20 mouse cellular contexts compared by ENCODE assay signal in genomic region chr3:127729513-127730137, GRCm38 (mm10). TPM values are rescaled to one million over a fixed set of nuclear protein-coding genes. Genes with fewer than 3 reads are reported as not detected.
DNase-seq lines count a peak whose midpoint lies in the region; ATAC-seq lines count a peak whose summit lies in the region.
"Had no signal": no experiment of that assay in that cellular context is flagged by ENCODE, and none has a peak within 500 bp of the region (broad histone marks: within the 10 kb centered on the region; RNA-seq: fewer than 3 reads in every experiment).

No protein-coding gene starts in this region.

- no peak overlapping the region for H3K9ac ChIP-seq in neural tube, embryonic 11.5 days (ENCODE audit: low read length)
- no peak overlapping the region for H3K9ac ChIP-seq in forebrain, embryonic 14.5 days (ENCODE audit: low read length)
- H3K9ac ChIP-seq in hindbrain, embryonic 14.5 days = 0 out of 2 replicates have a peak overlapping the region, but pooled peaks have one; percentile 35
- no peak overlapping the region for H3K9ac ChIP-seq in neural tube, embryonic 14.5 days (replicated peaks; ENCODE audit: low read depth, low read length)
- H3K9ac ChIP-seq: heart, embryonic 12.5 days; liver, postnatal 0 days had no signal

- H3K4me2 ChIP-seq in neural tube, embryonic 11.5 days (ENCODE audit: low read depth) = no peak overlapping the region
- H3K4me2 ChIP-seq in forebrain, embryonic 14.5 days (ENCODE audit: low read length) = no peak overlapping the region
- H3K4me2 ChIP-seq in hindbrain, embryonic 14.5 days (replicated peaks) = peak overlapping the region; percentile 38
- H3K4me2 ChIP-seq in neural tube, embryonic 14.5 days (ENCODE audit: low read depth, low read length) = peak overlapping the region; percentile 4; the same call in 1 of the 2 replicates
- H3K4me2 ChIP-seq: heart, embryonic 12.5 days had no signal

- peak; percentile 69 for ATAC-seq in neural tube, embryonic 11.5 days (ENCODE audit: insufficient read depth, low FRiP score, low TSS enrichment)
- no peak for ATAC-seq in forebrain, embryonic 14.5 days
- ATAC-seq in hindbrain, embryonic 14.5 days (ENCODE audit: low FRiP score) = peak; percentile 46; the same call in 1 of the 2 replicates
- ATAC-seq in neural tube, embryonic 14.5 days (ENCODE audit: low read depth) = peak; percentile 68
- ATAC-seq: activated CD4-positive, CD25-positive, alpha-beta regulatory T cell, adult 4 months; liver, postnatal 0 days; Patski had no signal

- H3K4me3 ChIP-seq in neural tube, embryonic 11.5 days (ENCODE audit: low read depth, low read length) = no peak overlapping the region
- no peak overlapping the region for H3K4me3 ChIP-seq in forebrain, embryonic 14.5 days (ENCODE audit: low read depth, low read length)
- H3K4me3 ChIP-seq in hindbrain, embryonic 14.5 days (replicated peaks; ENCODE audit: low read length) = no peak overlapping the region
- H3K4me3 ChIP-seq in neural tube, embryonic 14.5 days (ENCODE audit: low read depth, low read length) = no peak overlapping the region
- H3K4me3 ChIP-seq: heart, embryonic 12.5 days; limb, embryonic 10.5 days had no signal

- no peaks in the 10 kb centered on the region for H3K36me3 ChIP-seq in neural tube, embryonic 11.5 days (ENCODE audit: control insufficient read depth, insufficient read depth, low read length)
- no peaks in the 10 kb centered on the region for H3K36me3 ChIP-seq in forebrain, embryonic 14.5 days (ENCODE audit: control insufficient read depth, insufficient read depth, low read length)
- no peaks in the 10 kb centered on the region for H3K36me3 ChIP-seq in hindbrain, embryonic 14.5 days (replicated peaks; ENCODE audit: control insufficient read depth, insufficient read depth)
- H3K36me3 ChIP-seq in neural tube, embryonic 14.5 days (ENCODE audit: control insufficient read depth, insufficient read depth, low read length) = no peaks in the 10 kb centered on the region
- H3K36me3 ChIP-seq: heart, embryonic 12.5 days; limb, embryonic 10.5 days had no signal

- 47% methylated on average over 14 of the region's 14 CpGs for WGBS in neural tube, embryonic 11.5 days
- 61% methylated on average over 14 of the region's 14 CpGs for WGBS in forebrain, embryonic 14.5 days
- WGBS in hindbrain, embryonic 14.5 days = 40% methylated on average over 14 of the region's 14 CpGs
- 22% methylated on average over 14 of the region's 14 CpGs for WGBS in neural tube, embryonic 14.5 days

- DNase-seq in neural tube, embryonic 11.5 days (ENCODE audit: low spot score) = peak; percentile 55
- no peak for DNase-seq in neural tube, embryonic 10.5 days (ENCODE audit: extremely low spot score, low spot score)
- DNase-seq in forebrain, embryonic 14.5 days (ENCODE audit: low spot score) = peak; percentile 61
- DNase-seq in hindbrain, embryonic 14.5 days (ENCODE audit: low spot score) = no peak
- no peak for DNase-seq in urinary bladder, postnatal 14 days (ENCODE audit: low spot score)
- DNase-seq in B cell, adult 2 months = no peak
- no peak for DNase-seq in cerebellum, adult 9-10 months
- DNase-seq: adrenal gland, postnatal 14 days; cerebellum, adult 11 months; cerebellum, postnatal 36 days; heart, postnatal 14 days; kidney, adult 8-10 months; kidney, postnatal 14 days; liver, postnatal 0 days; lung, postnatal 10 days had no signal

- 0 out of 2 replicates have a peak, but pooled peaks cover 4% of the 10 kb centered on the region for H3K4me1 ChIP-seq in neural tube, embryonic 11.5 days (ENCODE audit: control insufficient read depth, insufficient read depth, low read length)
- peaks cover 6% of the 10 kb centered on the region; the same call in 1 of the 2 replicates for H3K4me1 ChIP-seq in forebrain, embryonic 14.5 days (ENCODE audit: control insufficient read depth, insufficient read depth, low read length)
- H3K4me1 ChIP-seq in hindbrain, embryonic 14.5 days (replicated peaks; ENCODE audit: control insufficient read depth, insufficient read depth, low read length) = peaks cover 9% of the 10 kb centered on the region; the same call in 1 of the 2 replicates
- peaks cover 3% of the 10 kb centered on the region; the same call in 1 of the 2 replicates for H3K4me1 ChIP-seq in neural tube, embryonic 14.5 days (ENCODE audit: control insufficient read depth, insufficient read depth, low read length)
- H3K4me1 ChIP-seq: heart, embryonic 12.5 days; limb, embryonic 10.5 days had no signal

- no peak overlapping the region for H3K27ac ChIP-seq in neural tube, embryonic 11.5 days (ENCODE audit: low read depth, low read length)
- no peak overlapping the region for H3K27ac ChIP-seq in forebrain, embryonic 14.5 days (ENCODE audit: low read depth, low read length)
- H3K27ac ChIP-seq in hindbrain, embryonic 14.5 days = no peak overlapping the region
- H3K27ac ChIP-seq in neural tube, embryonic 14.5 days (ENCODE audit: low read depth, low read length) = peak overlapping the region; percentile 23; the same call in 1 of the 2 replicates
- H3K27ac ChIP-seq: limb, embryonic 10.5 days had no signal

- 0 out of 2 replicates have a peak, but pooled peaks cover 2% of the 10 kb centered on the region for H3K27me3 ChIP-seq in neural tube, embryonic 11.5 days (ENCODE audit: control insufficient read depth, insufficient read depth, low read length)
- H3K27me3 ChIP-seq in forebrain, embryonic 14.5 days (replicated peaks; ENCODE audit: control insufficient read depth, insufficient read depth, low read length) = no peaks in the 10 kb centered on the region
- no peaks in the 10 kb centered on the region; the same call in 1 of the 2 replicates for H3K27me3 ChIP-seq in hindbrain, embryonic 14.5 days (ENCODE audit: control insufficient read depth, insufficient read depth, low read length)
- H3K27me3 ChIP-seq in neural tube, embryonic 14.5 days (ENCODE audit: control insufficient read depth, insufficient read depth, low read length) = no peaks in the 10 kb centered on the region
- H3K27me3 ChIP-seq: heart, embryonic 12.5 days; Patski had no signal

- H3K9me3 ChIP-seq in neural tube, embryonic 11.5 days (ENCODE audit: control insufficient read depth, low read length) = no peaks in the 10 kb centered on the region
- H3K9me3 ChIP-seq in forebrain, embryonic 14.5 days (replicated peaks; ENCODE audit: control insufficient read depth, low read length) = no peaks in the 10 kb centered on the region
- no peaks in the 10 kb centered on the region for H3K9me3 ChIP-seq in hindbrain, embryonic 14.5 days (ENCODE audit: control insufficient read depth, low read length)
- no peaks in the 10 kb centered on the region for H3K9me3 ChIP-seq in neural tube, embryonic 14.5 days (ENCODE audit: control insufficient read depth, low read length)
- H3K9me3 ChIP-seq: heart, embryonic 12.5 days; limb, embryonic 10.5 days had no signal

RNA-seq across cellular contexts. Expression of gene Alpk1, which starts 50.7 kb away (rescaled TPM):
- polyA plus RNA-seq in neural tube, embryonic 11.5 days (2014; fragmentation: Nextera tagmentation; extraction: Ambion mirVana) = 0.64 and 0.74 TPM in 2 replicates
- polyA plus RNA-seq in forebrain, embryonic 14.5 days (2014; fragmentation: Nextera tagmentation; extraction: Ambion mirVana) = 0.93 and 1.1 TPM in 2 replicates
- 0.80 and 0.91 TPM in 2 replicates for polyA plus RNA-seq in hindbrain, embryonic 14.5 days (2014; fragmentation: Nextera tagmentation; extraction: Ambion mirVana)
- 0.31 and 0.54 TPM in 2 replicates for polyA plus RNA-seq in neural tube, embryonic 14.5 days (2014; fragmentation: Nextera tagmentation; extraction: Ambion mirVana)

RNA-seq across cellular contexts. Expression of gene Tifa, which starts 60.0 kb away (rescaled TPM):
- 2.4 TPM in 2 replicates for polyA plus RNA-seq in neural tube, embryonic 11.5 days (2014; fragmentation: Nextera tagmentation; extraction: Ambion mirVana)
- polyA plus RNA-seq in forebrain, embryonic 14.5 days (2014; fragmentation: Nextera tagmentation; extraction: Ambion mirVana) = 6.2 and 6.7 TPM in 2 replicates
- 3.9 and 5.3 TPM in 2 replicates for polyA plus RNA-seq in hindbrain, embryonic 14.5 days (2014; fragmentation: Nextera tagmentation; extraction: Ambion mirVana)
- polyA plus RNA-seq in neural tube, embryonic 14.5 days (2014; fragmentation: Nextera tagmentation; extraction: Ambion mirVana) = 2.5 and 3.2 TPM in 2 replicates

Comparison
In these comparisons a context has a peak if more than half of its experiments do, and no peak if none do; other contexts are left out.
1. DNase-seq: peak in neural tube, embryonic 11.5 days (single experiment) and forebrain, embryonic 14.5 days (single experiment); none in neural tube, embryonic 10.5 days (single experiment), hindbrain, embryonic 14.5 days (single experiment), urinary bladder, postnatal 14 days (single experiment), B cell, adult 2 months (0 of 2) and cerebellum, adult 9-10 months (single experiment).
2. H3K4me2 ChIP-seq: peak in hindbrain, embryonic 14.5 days (single experiment) and neural tube, embryonic 14.5 days (single experiment); none in neural tube, embryonic 11.5 days (single experiment) and forebrain, embryonic 14.5 days (single experiment).